1 mouse cellular context compared by ENCODE assay signal in the genomic region with DNA sequence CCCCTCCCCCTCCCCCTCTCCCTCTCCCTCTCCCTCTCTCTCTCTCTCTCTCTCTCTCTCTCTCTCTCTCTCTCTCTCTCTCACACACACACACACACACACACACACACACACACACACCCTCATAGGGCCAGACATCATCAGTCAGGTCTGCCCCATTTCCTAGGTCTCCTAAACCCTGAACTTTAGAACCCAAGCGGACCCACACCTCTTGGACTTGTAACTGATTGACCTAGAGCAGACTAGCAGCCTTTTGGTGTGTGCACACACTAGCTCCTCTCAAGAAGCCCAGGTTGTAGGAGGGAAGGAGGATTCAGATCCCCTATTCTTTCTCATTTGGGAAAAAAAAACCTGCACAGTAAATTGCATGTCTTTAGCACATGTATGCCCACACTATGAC. TPM values are rescaled to one million over a fixed set of nuclear protein-coding genes. Genes with fewer than 3 reads are reported as not detected.
"Had no signal": no experiment of that assay in that cellular context is flagged by ENCODE, and none has a peak within 500 bp of the region (broad histone marks: within the 10 kb centered on the region; RNA-seq: fewer than 3 reads in every experiment).

No protein-coding gene starts in this region.

RNA-seq across cellular contexts. Expression of gene Cyp4f15, which starts 36.7 kb away (rescaled TPM):
- polyA plus RNA-seq: erythroblast, embryonic 14.5 days had no signal
